8 mouse cellular contexts compared by ENCODE assay signal in genomic region chr12:109958357-109959085, GRCm38 (mm10).
DNase-seq lines count a peak whose midpoint lies in the region.

No protein-coding gene starts in this region.

- peak; percentile 91 for DNase-seq in 3T3-L1 (ENCODE audit: low read depth, low spot score)
- DNase-seq in adrenal gland, postnatal 25 days, result peak; percentile 92
- peak; percentile 84 for DNase-seq in forelimb bud, embryonic 11.5 days (ENCODE audit: low read depth, low spot score)
- peak; percentile 88 for DNase-seq in heart, postnatal 4 days
- DNase-seq in layer of hippocampus, postnatal 25 days (ENCODE audit: extremely low spot score in 1 of 2, low spot score in 1 of 2), result peak; percentile 37 to 67
- DNase-seq in lung, postnatal 14 days, result peak; percentile 82
- DNase-seq in right cerebral cortex, adult 18-20 months, result peak; percentile 68
- peak; percentile 79 to 87 for DNase-seq in urinary bladder, postnatal 4 days (ENCODE audit: low spot score in 2 of 2)

Comparison
In these comparisons a context has a peak if more than half of its experiments do, and no peak if none do; other contexts are left out.
1. Peak in every context shown above with its lines: DNase-seq.